Mouse (Mus musculus): Measurements from ENCODE around the gene Peak1. TPM values are rescaled to one million over a fixed set of nuclear protein-coding genes. Genes with fewer than 3 reads are reported as not detected.
A peak's percentile ranks its signal among the peaks of the same experiment; 100 is the strongest.

The Peak1 gene
- polyA plus RNA-seq, 1 experiment from 2014 or later, result 10.7 TPM

- H3K36me3 ChIP-seq, result peaks cover 3% of the 10 kb centered on the region; the same call in 1 of the 2 replicates
- H3K4me3 ChIP-seq, result no peak overlapping the region
- 81% methylated on average over 1 of the region's 1 CpGs for WGBS
- peaks cover 40% of the 10 kb centered on the region for H3K4me1 ChIP-seq
- no peaks in the 10 kb centered on the region for H3K27me3 ChIP-seq (replicated peaks)
- H3K9ac ChIP-seq, result peak overlapping the region; percentile 19; the same call in 1 of the 2 replicates
- peak overlapping the region; percentile 77 for H3K4me2 ChIP-seq
- no peak for ATAC-seq (ENCODE audit: extremely low read depth, insufficient number of reproducible peaks, low FRiP score, low TSS enrichment)
- H3K9me3 ChIP-seq, result no peaks in the 10 kb centered on the region
- no peak overlapping the region for H3K27ac ChIP-seq (replicated peaks)
These were observed 2.5 kb downstream of the Peak1 start for GRCm38 (mm10) chr9:56415393-56415792.

DNA sequence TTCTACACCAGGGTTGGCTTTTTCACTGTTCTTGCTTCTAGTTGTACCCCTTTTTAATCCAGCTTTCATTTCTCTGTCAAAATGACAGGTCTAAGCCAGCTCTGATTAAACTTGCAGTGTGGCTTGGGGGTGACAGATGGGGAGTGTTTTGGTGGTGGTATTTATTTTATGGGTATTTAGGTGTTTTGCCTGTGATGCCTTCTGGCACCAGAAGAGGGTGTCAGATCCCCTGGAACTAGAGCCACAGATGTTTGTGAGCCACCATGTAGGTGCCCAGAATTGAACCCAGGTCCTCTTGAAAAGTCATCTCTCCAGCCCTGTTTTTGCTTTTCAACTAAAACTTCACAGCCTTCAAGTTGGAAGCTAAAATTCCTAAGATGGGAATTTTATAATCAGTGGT is 3.5 kb downstream of the Peak1 start:
- H3K9me3 ChIP-seq, result no peaks in the 10 kb centered on the region
- no peak for ATAC-seq (ENCODE audit: extremely low read depth, insufficient number of reproducible peaks, low FRiP score, low TSS enrichment)
- H3K4me2 ChIP-seq, result no peak overlapping the region
- no peak overlapping the region for H3K27ac ChIP-seq (replicated peaks)
- H3K9ac ChIP-seq, result no peak overlapping the region
- H3K4me1 ChIP-seq, result peaks cover 30% of the 10 kb centered on the region
- H3K4me3 ChIP-seq, result no peak overlapping the region
- no peaks in the 10 kb centered on the region for H3K27me3 ChIP-seq (replicated peaks)
- H3K36me3 ChIP-seq, result peaks cover 3% of the 10 kb centered on the region; the same call in 1 of the 2 replicates

DNA sequence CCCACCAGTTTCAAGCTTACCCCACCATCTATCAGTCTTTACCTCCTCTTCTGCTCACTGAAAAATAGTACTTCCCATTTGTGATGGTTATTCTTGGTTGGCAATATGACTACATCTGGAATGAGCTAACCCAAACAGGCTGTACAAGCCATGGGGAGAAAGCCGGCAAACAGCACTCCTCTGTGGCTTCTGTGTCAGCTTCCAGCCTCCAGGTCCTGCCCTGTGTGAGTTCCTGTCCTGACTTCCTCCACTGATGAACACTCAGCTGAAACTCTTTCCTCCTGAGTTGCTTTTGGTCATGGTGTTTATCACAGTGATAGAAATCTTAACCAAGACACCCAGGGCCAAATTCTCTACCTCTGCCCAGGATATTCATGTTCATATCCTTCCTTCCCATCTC is 5.2 kb downstream of the Peak1 start:
- H3K27ac ChIP-seq (replicated peaks), result no peak overlapping the region
- no peak for ATAC-seq (ENCODE audit: extremely low read depth, insufficient number of reproducible peaks, low FRiP score, low TSS enrichment)
- 54% methylated on average over 1 of the region's 1 CpGs for WGBS
- no peak overlapping the region for H3K9ac ChIP-seq
- H3K36me3 ChIP-seq, result peaks cover 6% of the 10 kb centered on the region; the same call in 1 of the 2 replicates
- no peak overlapping the region for H3K4me3 ChIP-seq
- H3K4me1 ChIP-seq, result peaks cover 37% of the 10 kb centered on the region
- H3K27me3 ChIP-seq (replicated peaks), result no peaks in the 10 kb centered on the region
- no peaks in the 10 kb centered on the region for H3K9me3 ChIP-seq
- H3K4me2 ChIP-seq, result no peak overlapping the region

GRCm38 (mm10) chr9:56409928-56410327 is 7.9 kb downstream of the Peak1 start:
- 71% methylated on average over 2 of the region's 2 CpGs for WGBS
- peaks cover 32% of the 10 kb centered on the region for H3K4me1 ChIP-seq
- peaks cover 6% of the 10 kb centered on the region; the same call in 1 of the 2 replicates for H3K36me3 ChIP-seq
- no peak overlapping the region for H3K4me3 ChIP-seq
- H3K4me2 ChIP-seq, result no peak overlapping the region
- no peak for ATAC-seq (ENCODE audit: extremely low read depth, insufficient number of reproducible peaks, low FRiP score, low TSS enrichment)
- no peaks in the 10 kb centered on the region for H3K27me3 ChIP-seq (replicated peaks)
- H3K9me3 ChIP-seq, result no peaks in the 10 kb centered on the region
- H3K9ac ChIP-seq, result no peak overlapping the region
- H3K27ac ChIP-seq (replicated peaks), result no peak overlapping the region

- no peaks in the 10 kb centered on the region for H3K9me3 ChIP-seq
- peak overlapping the region; percentile 75 for H3K27ac ChIP-seq (replicated peaks)
- ATAC-seq (ENCODE audit: extremely low read depth, insufficient number of reproducible peaks, low FRiP score, low TSS enrichment), result no peak
- H3K36me3 ChIP-seq, result 0 out of 2 replicates have a peak, but pooled peaks cover 3% of the 10 kb centered on the region
- WGBS, result 27% methylated on average over 4 of the region's 4 CpGs
- peaks cover 62% of the 10 kb centered on the region for H3K4me1 ChIP-seq
- no peak overlapping the region for H3K4me3 ChIP-seq
- no peaks in the 10 kb centered on the region for H3K27me3 ChIP-seq (replicated peaks)
- peak overlapping the region; percentile 24 for H3K4me2 ChIP-seq
- no peak overlapping the region for H3K9ac ChIP-seq
These were observed 13.2 kb downstream of the Peak1 start for GRCm38 (mm10) chr9:56404619-56405018.

GRCm38 (mm10) chr9:56396306-56396705 is 21.6 kb downstream of the Peak1 start:
- no peak for ATAC-seq (ENCODE audit: extremely low read depth, insufficient number of reproducible peaks, low FRiP score, low TSS enrichment)
- no peak overlapping the region for H3K4me2 ChIP-seq
- H3K36me3 ChIP-seq, result 0 out of 2 replicates have a peak, but pooled peaks cover 5% of the 10 kb centered on the region
- H3K9ac ChIP-seq, result peak overlapping the region; percentile 16; the same call in 1 of the 2 replicates
- 8% methylated on average over 1 of the region's 1 CpGs for WGBS
- peaks cover 53% of the 10 kb centered on the region for H3K4me1 ChIP-seq
- no peak overlapping the region for H3K4me3 ChIP-seq
- H3K9me3 ChIP-seq, result no peaks in the 10 kb centered on the region
- H3K27me3 ChIP-seq (replicated peaks), result no peaks in the 10 kb centered on the region
- peak overlapping the region; percentile 64 for H3K27ac ChIP-seq (replicated peaks)

- no peaks in the 10 kb centered on the region for H3K27me3 ChIP-seq (replicated peaks)
- H3K4me1 ChIP-seq, result peaks cover 42% of the 10 kb centered on the region
- no peaks in the 10 kb centered on the region for H3K36me3 ChIP-seq
- 65% methylated on average over 3 of the region's 3 CpGs for WGBS
- no peak overlapping the region for H3K27ac ChIP-seq (replicated peaks)
- no peak overlapping the region for H3K4me2 ChIP-seq
- H3K9me3 ChIP-seq, result no peaks in the 10 kb centered on the region
- ATAC-seq (ENCODE audit: extremely low read depth, insufficient number of reproducible peaks, low FRiP score, low TSS enrichment), result no peak
- H3K9ac ChIP-seq, result no peak overlapping the region
- H3K4me3 ChIP-seq, result no peak overlapping the region
These were observed 25.0 kb downstream of the Peak1 start for GRCm38 (mm10) chr9:56392857-56393256.

- Histone ChIP-seq H3K9me3 (no peaks in the 10 kb centered on the region), H3K9ac (no peak overlapping the region), H3K27me3 (replicated peaks) (no peaks in the 10 kb centered on the region), H3K4me3 (no peak overlapping the region), H3K27ac (replicated peaks) (no peak overlapping the region), H3K4me2 (no peak overlapping the region), H3K4me1 (peaks cover 3% of the 10 kb centered on the region), H3K36me3 (0 out of 2 replicates have a peak, but pooled peaks cover 3% of the 10 kb centered on the region)
- ATAC-seq (ENCODE audit: extremely low read depth, insufficient number of reproducible peaks, low FRiP score, low TSS enrichment), result no peak
- 83% methylated on average over 1 of the region's 1 CpGs for WGBS
These were observed 35.1 kb downstream of the Peak1 start for GRCm38 (mm10) chr9:56382786-56383185.

DNA sequence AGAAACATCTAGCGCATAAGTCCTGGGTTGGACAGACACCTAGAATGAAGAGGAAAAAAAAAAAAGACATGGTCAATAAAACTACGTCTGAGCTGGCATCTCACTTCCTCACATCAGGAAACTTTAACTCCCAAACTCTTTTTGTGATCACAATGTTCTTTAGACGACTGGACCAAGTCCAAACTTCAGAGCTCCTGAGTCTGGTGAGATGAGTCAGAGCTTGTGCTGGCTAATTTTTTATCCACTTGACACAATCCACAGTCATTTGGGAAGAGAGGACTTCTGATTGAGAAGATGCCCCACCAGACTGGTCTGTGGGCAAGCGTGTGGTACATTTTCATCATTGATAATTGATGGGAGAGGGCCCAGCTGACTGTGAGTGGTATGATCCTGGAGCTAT is 43.5 kb downstream of the Peak1 start:
- Histone ChIP-seq H3K36me3 (peaks cover 4% of the 10 kb centered on the region; the same call in 1 of the 2 replicates), H3K4me1 (peaks cover 40% of the 10 kb centered on the region), H3K4me2 (no peak overlapping the region), H3K27ac (replicated peaks) (no peak overlapping the region; the same call in 1 of the 2 replicates), H3K4me3 (no peak overlapping the region), H3K27me3 (replicated peaks) (no peaks in the 10 kb centered on the region), H3K9me3 (no peaks in the 10 kb centered on the region), H3K9ac (no peak overlapping the region)
- no peak for ATAC-seq (ENCODE audit: extremely low read depth, insufficient number of reproducible peaks, low FRiP score, low TSS enrichment)
- WGBS, result 65% methylated on average over 4 of the region's 4 CpGs

- Histone ChIP-seq H3K9ac (no peak overlapping the region), H3K4me3 (no peak overlapping the region), H3K9me3 (no peaks in the 10 kb centered on the region), H3K27me3 (replicated peaks) (no peaks in the 10 kb centered on the region), H3K27ac (replicated peaks) (no peak overlapping the region), H3K4me2 (no peak overlapping the region), H3K4me1 (peaks cover 30% of the 10 kb centered on the region), H3K36me3 (peaks cover 4% of the 10 kb centered on the region; the same call in 1 of the 2 replicates)
- WGBS, result 41% methylated on average over 5 of the region's 5 CpGs
- ATAC-seq (ENCODE audit: extremely low read depth, insufficient number of reproducible peaks, low FRiP score, low TSS enrichment), result no peak
These were observed 47.2 kb downstream of the Peak1 start for GRCm38 (mm10) chr9:56370710-56371109.

GRCm38 (mm10) chr9:56368814-56369213 is 49.1 kb downstream of the Peak1 start:
- no peak overlapping the region for H3K27ac ChIP-seq (replicated peaks)
- H3K9me3 ChIP-seq, result no peaks in the 10 kb centered on the region
- no peak overlapping the region for H3K4me3 ChIP-seq
- H3K36me3 ChIP-seq, result peaks cover 4% of the 10 kb centered on the region; the same call in 1 of the 2 replicates
- H3K4me2 ChIP-seq, result no peak overlapping the region
- peaks cover 19% of the 10 kb centered on the region for H3K4me1 ChIP-seq
- WGBS, result 48% methylated on average over 3 of the region's 3 CpGs
- no peak for ATAC-seq (ENCODE audit: extremely low read depth, insufficient number of reproducible peaks, low FRiP score, low TSS enrichment)
- no peaks in the 10 kb centered on the region for H3K27me3 ChIP-seq (replicated peaks)
- no peak overlapping the region for H3K9ac ChIP-seq

DNA sequence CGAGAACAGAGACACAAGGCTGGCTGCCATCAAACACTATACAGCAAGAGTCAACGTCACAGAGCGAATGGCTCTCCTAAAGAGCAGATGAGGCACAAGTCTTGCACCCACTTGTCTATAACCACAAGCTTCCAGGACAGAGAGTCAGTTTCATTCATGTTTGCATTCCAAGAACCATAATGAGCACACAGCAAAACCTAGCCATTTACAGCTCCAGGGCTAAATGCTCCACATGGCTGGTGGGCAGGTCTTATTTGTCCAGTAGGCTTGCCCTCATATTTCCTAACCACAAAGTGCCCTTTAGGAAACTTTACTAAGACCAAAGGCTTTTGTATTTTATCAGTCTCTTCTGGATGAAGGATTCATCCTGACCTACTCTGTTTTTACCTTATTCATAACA is 54.6 kb downstream of the Peak1 start:
- no peak overlapping the region for H3K9ac ChIP-seq
- H3K27me3 ChIP-seq (replicated peaks), result no peaks in the 10 kb centered on the region
- peaks cover 16% of the 10 kb centered on the region for H3K4me1 ChIP-seq
- H3K4me3 ChIP-seq, result no peak overlapping the region
- no peak for ATAC-seq (ENCODE audit: extremely low read depth, insufficient number of reproducible peaks, low FRiP score, low TSS enrichment)
- H3K9me3 ChIP-seq, result no peaks in the 10 kb centered on the region
- 89% methylated on average over 3 of the region's 3 CpGs for WGBS
- H3K27ac ChIP-seq (replicated peaks), result no peak overlapping the region
- no peak overlapping the region for H3K4me2 ChIP-seq
- H3K36me3 ChIP-seq, result 0 out of 2 replicates have a peak, but pooled peaks cover 3% of the 10 kb centered on the region

All from heart, embryonic 13.5 days (tissue).